Mouse (Mus musculus) embryonic facial prominence, embryonic 12.5 days (tissue): ENCODE measurements at regions not wholly inside any gene's neighbourhood (a gene's known extent, or its start where the extent isn't known, plus 50 kb on each side); places are given as distances from the start of the nearest gene placed in this dataset.

Experiments
- ATAC-seq: fragments of 200-750 bp; cut with Nextera tagmentation; 2 replicates; pipeline ENCODE4 v1.8.0; 2017; ENCODE audit not compliant: insufficient number of reproducible peaks, insufficient read depth, low FRiP score, low TSS enrichment
- H3K27ac ChIP-seq: fragments of 300-500 bp; sonication (generic); 2 replicates; pipeline ENCODE4 v1.5.1; 2016; ENCODE audit warnings: mild to moderate bottlenecking
- H3K27me3 ChIP-seq: fragments of 300-500 bp; sonication (generic); 2 replicates; pipeline ENCODE4 v1.6.1; 2016; ENCODE audit warnings: mild to moderate bottlenecking, moderate library complexity
- H3K36me3 ChIP-seq: fragments of 300-500 bp; sonication (generic); 2 replicates; pipeline ENCODE4 v1.6.1; 2016; ENCODE audit warnings: mild to moderate bottlenecking
- H3K4me1 ChIP-seq: fragments of 300-500 bp; sonication (generic); 2 replicates; pipeline ENCODE4 v1.6.1; 2016
- H3K4me2 ChIP-seq: fragments of 300-500 bp; sonication (generic); replicated peaks from 2 replicates; pipeline ENCODE4 v1.6.1; 2016; ENCODE audit warnings: mild to moderate bottlenecking, moderate library complexity
- H3K4me3 ChIP-seq: fragments of 300-500 bp; sonication (generic); 2 replicates; pipeline ENCODE4 v1.5.1; 2016; ENCODE audit warnings: mild to moderate bottlenecking
- H3K9ac ChIP-seq: fragments of 300-500 bp; sonication (generic); 2 replicates; pipeline ENCODE4 v1.6.1; 2016; ENCODE audit warnings: mild to moderate bottlenecking, moderate library complexity
- H3K9me3 ChIP-seq: fragments of 300-500 bp; sonication (generic); 2 replicates; pipeline ENCODE4 v1.6.1; 2016; ENCODE audit warnings: mild to moderate bottlenecking, moderate library complexity
- WGBS: fragments of 180-500 bp; shearing (Covaris S2); methylation state at CpG from one replicate; pipeline ENCODE4 v1.1.7; 2016; 5-methylcytosine and 5-hydroxymethylcytosine counted together

DNA sequence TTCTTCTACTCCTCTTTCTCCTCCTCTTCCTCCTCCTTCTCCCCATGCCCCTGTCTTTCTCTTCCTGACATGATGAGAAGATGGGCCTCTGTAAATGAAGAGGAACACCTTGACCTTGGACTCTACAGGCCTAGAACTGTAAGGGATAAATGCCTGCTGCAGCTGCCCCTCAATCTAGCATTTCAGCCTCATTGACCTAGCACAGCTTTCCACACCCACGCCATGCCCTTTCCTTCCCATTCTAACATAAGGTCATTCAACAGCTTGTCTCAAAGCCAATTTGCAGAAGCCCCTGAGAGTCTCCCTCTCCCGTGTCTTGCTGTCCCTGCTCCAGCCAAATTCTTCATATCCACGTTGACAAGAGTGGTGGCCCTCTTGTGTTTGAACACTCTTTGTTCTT is 63.8 kb upstream of the Dscam start:
- ATAC-seq = no peak
- H3K4me1 ChIP-seq = no peaks in the 10 kb centered on the region
- H3K9ac ChIP-seq = no peak overlapping the region
- no peaks in the 10 kb centered on the region for H3K36me3 ChIP-seq
- 52% methylated on average over 3 of the region's 3 CpGs for WGBS
- no peak overlapping the region for H3K4me3 ChIP-seq
- no peak overlapping the region for H3K27ac ChIP-seq
- H3K9me3 ChIP-seq = no peaks in the 10 kb centered on the region
- no peak overlapping the region for H3K4me2 ChIP-seq
- H3K27me3 ChIP-seq = no peaks in the 10 kb centered on the region

- ATAC-seq = no peak
- H3K4me1 ChIP-seq = no peaks in the 10 kb centered on the region
- WGBS = 84% methylated on average over 5 of the region's 5 CpGs
- H3K9ac ChIP-seq = no peak overlapping the region
- H3K27me3 ChIP-seq = no peaks in the 10 kb centered on the region
- no peaks in the 10 kb centered on the region for H3K36me3 ChIP-seq
- H3K4me2 ChIP-seq = no peak overlapping the region
- H3K4me3 ChIP-seq = no peak overlapping the region
- no peaks in the 10 kb centered on the region for H3K9me3 ChIP-seq
- H3K27ac ChIP-seq = no peak overlapping the region
Measured at GRCm38 (mm10) chr16:97239626-97240025, 69.1 kb upstream of the Dscam start.

- no peak overlapping the region for H3K4me3 ChIP-seq
- no peak overlapping the region for H3K9ac ChIP-seq
- no peaks in the 10 kb centered on the region for H3K36me3 ChIP-seq
- no peaks in the 10 kb centered on the region for H3K9me3 ChIP-seq
- no peak overlapping the region for H3K27ac ChIP-seq
- no peak overlapping the region for H3K4me2 ChIP-seq
- no peaks in the 10 kb centered on the region for H3K4me1 ChIP-seq
- WGBS = 76% methylated on average over 7 of the region's 7 CpGs
- ATAC-seq = no peak
- H3K27me3 ChIP-seq = no peaks in the 10 kb centered on the region
Measured at GRCm38 (mm10) chr16:97240085-97240484, 69.5 kb upstream of the Dscam start.

GRCm38 (mm10) chr16:97240859-97241360 is 70.4 kb upstream of the Dscam start:
- Histone ChIP-seq H3K9ac (no peak overlapping the region), H3K27me3 (no peaks in the 10 kb centered on the region), H3K4me3 (no peak overlapping the region), H3K36me3 (no peaks in the 10 kb centered on the region), H3K4me2 (no peak overlapping the region), H3K9me3 (no peaks in the 10 kb centered on the region), H3K4me1 (no peaks in the 10 kb centered on the region), H3K27ac (no peak overlapping the region)
- ATAC-seq = no peak
- 66% methylated on average over 8 of the region's 8 CpGs for WGBS

- Histone ChIP-seq H3K9me3 (no peaks in the 10 kb centered on the region), H3K27ac (no peak overlapping the region), H3K4me2 (no peak overlapping the region), H3K9ac (no peak overlapping the region), H3K4me1 (no peaks in the 10 kb centered on the region), H3K27me3 (no peaks in the 10 kb centered on the region), H3K4me3 (no peak overlapping the region), H3K36me3 (no peaks in the 10 kb centered on the region)
- ATAC-seq = no peak
Measured at GRCm38 (mm10) chr16:97241639-97242038, 71.1 kb upstream of the Dscam start.

- ATAC-seq = no peak
- 70% methylated on average over 6 of the region's 6 CpGs for WGBS
- H3K4me1 ChIP-seq = no peaks in the 10 kb centered on the region
Measured at GRCm38 (mm10) chr16:97250488-97250887, 79.9 kb upstream of the Dscam start.

GRCm38 (mm10) chr16:97252551-97252950 is 82.0 kb upstream of the Dscam start:
- Histone ChIP-seq H3K4me2 (no peak overlapping the region), H3K36me3 (no peaks in the 10 kb centered on the region), H3K9me3 (no peaks in the 10 kb centered on the region), H3K9ac (no peak overlapping the region), H3K4me3 (no peak overlapping the region), H3K4me1 (no peaks in the 10 kb centered on the region), H3K27ac (no peak overlapping the region), H3K27me3 (no peaks in the 10 kb centered on the region)
- WGBS = 82% methylated on average over 1 of the region's 1 CpGs
- no peak for ATAC-seq

More at GRCm38 (mm10) chr16:97250488-97250887, 79.9 kb upstream of the Dscam start:
- Histone ChIP-seq H3K27ac (no peak overlapping the region), H3K9me3 (no peaks in the 10 kb centered on the region), H3K9ac (no peak overlapping the region), H3K36me3 (no peaks in the 10 kb centered on the region), H3K4me3 (no peak overlapping the region), H3K27me3 (no peaks in the 10 kb centered on the region), H3K4me2 (no peak overlapping the region)

- H3K27ac ChIP-seq = no peak overlapping the region
- no peaks in the 10 kb centered on the region for H3K4me1 ChIP-seq
- 61% methylated on average over 2 of the region's 2 CpGs for WGBS
- H3K27me3 ChIP-seq = no peaks in the 10 kb centered on the region
- ATAC-seq = no peak
- no peak overlapping the region for H3K4me3 ChIP-seq
- H3K9me3 ChIP-seq = no peaks in the 10 kb centered on the region
- no peak overlapping the region for H3K4me2 ChIP-seq
- H3K36me3 ChIP-seq = no peaks in the 10 kb centered on the region
- no peak overlapping the region for H3K9ac ChIP-seq
Measured at GRCm38 (mm10) chr16:97252997-97253635, 82.6 kb upstream of the Dscam start.

- H3K4me3 ChIP-seq = no peak overlapping the region
- H3K36me3 ChIP-seq = no peaks in the 10 kb centered on the region
- no peak overlapping the region for H3K27ac ChIP-seq
- no peaks in the 10 kb centered on the region for H3K9me3 ChIP-seq
- H3K4me1 ChIP-seq = 0 out of 2 replicates have a peak, but pooled peaks cover 3% of the 10 kb centered on the region
- H3K9ac ChIP-seq = no peak overlapping the region
- no peak for ATAC-seq
- no peak overlapping the region for H3K4me2 ChIP-seq
- 89% methylated on average over 6 of the region's 6 CpGs for WGBS
- no peaks in the 10 kb centered on the region for H3K27me3 ChIP-seq
Measured at GRCm38 (mm10) chr16:97258821-97259220, 88.3 kb upstream of the Dscam start.

- H3K4me3 ChIP-seq = no peak overlapping the region
- 7% methylated on average over 6 of the region's 6 CpGs for WGBS
- no peak overlapping the region for H3K4me2 ChIP-seq
- H3K4me1 ChIP-seq = 0 out of 2 replicates have a peak, but pooled peaks cover 3% of the 10 kb centered on the region
- no peaks in the 10 kb centered on the region for H3K27me3 ChIP-seq
- no peak overlapping the region for H3K27ac ChIP-seq
- ATAC-seq = no peak
- no peak overlapping the region for H3K9ac ChIP-seq
- no peaks in the 10 kb centered on the region for H3K36me3 ChIP-seq
- H3K9me3 ChIP-seq = no peaks in the 10 kb centered on the region
Measured at GRCm38 (mm10) chr16:97263451-97263850, 92.9 kb upstream of the Dscam start.

GRCm38 (mm10) chr16:97270417-97271133 is 86.0 kb upstream of the Bace2 start:
- WGBS = 88% methylated on average over 7 of the region's 7 CpGs
- no peak overlapping the region for H3K27ac ChIP-seq
- H3K9ac ChIP-seq = no peak overlapping the region
- H3K36me3 ChIP-seq = no peaks in the 10 kb centered on the region
- no peak for ATAC-seq
- no peak overlapping the region for H3K4me2 ChIP-seq
- H3K4me3 ChIP-seq = no peak overlapping the region
- no peaks in the 10 kb centered on the region for H3K27me3 ChIP-seq
- H3K9me3 ChIP-seq = no peaks in the 10 kb centered on the region
- no peaks in the 10 kb centered on the region for H3K4me1 ChIP-seq

GRCm38 (mm10) chr16:97271264-97271663 is 85.3 kb upstream of the Bace2 start:
- no peak for ATAC-seq
- Histone ChIP-seq H3K27me3 (no peaks in the 10 kb centered on the region), H3K9me3 (no peaks in the 10 kb centered on the region)

More at GRCm38 (mm10) chr16:97271264-97271663, 85.3 kb upstream of the Bace2 start:
- Histone ChIP-seq H3K27ac (no peak overlapping the region), H3K4me2 (no peak overlapping the region), H3K36me3 (no peaks in the 10 kb centered on the region), H3K4me3 (no peak overlapping the region), H3K4me1 (no peaks in the 10 kb centered on the region), H3K9ac (no peak overlapping the region)
- WGBS = 90% methylated on average over 8 of the region's 8 CpGs
